Mouse (Mus musculus) testis, postnatal 14 days (tissue): ENCODE measurements around the gene Frem3.
A peak's percentile ranks its signal among the peaks of the same experiment; 100 is the strongest.

Source experiments
- DNase-seq: peaks from one replicate; pipeline ENCODE4 v3.0.0; 2021; ENCODE audit warnings: low spot score

The Frem3 gene

GRCm38 (mm10) chr8:80710670-80711400 lies 100.0 kb downstream of the Frem3 start:
- peak; percentile 20 for DNase-seq

GRCm38 (mm10) chr8:80714461-80714860 lies 103.6 kb downstream of the Frem3 start:
- no peak for DNase-seq

GRCm38 (mm10) chr8:80732326-80732725 lies 121.4 kb downstream of the Frem3 start:
- no peak for DNase-seq

DNA sequence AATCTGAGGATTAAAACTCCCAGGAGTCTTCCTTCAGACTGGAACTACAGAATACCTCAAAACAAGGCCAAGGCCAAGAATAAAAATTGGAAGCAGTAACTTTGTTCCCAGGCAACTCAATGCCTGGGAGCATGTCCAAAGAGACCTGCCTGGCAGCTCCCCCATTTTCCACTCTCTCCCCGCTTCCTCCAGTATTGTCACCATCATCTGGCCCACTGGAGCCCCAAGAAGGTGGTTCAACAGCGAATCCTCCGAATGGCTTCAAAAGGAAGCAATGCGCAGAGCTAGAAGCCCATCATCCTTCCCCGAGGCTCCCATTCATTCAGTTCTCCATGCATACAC lies 127.1 kb downstream of the Frem3 start:
- DNase-seq: no peak

DNA sequence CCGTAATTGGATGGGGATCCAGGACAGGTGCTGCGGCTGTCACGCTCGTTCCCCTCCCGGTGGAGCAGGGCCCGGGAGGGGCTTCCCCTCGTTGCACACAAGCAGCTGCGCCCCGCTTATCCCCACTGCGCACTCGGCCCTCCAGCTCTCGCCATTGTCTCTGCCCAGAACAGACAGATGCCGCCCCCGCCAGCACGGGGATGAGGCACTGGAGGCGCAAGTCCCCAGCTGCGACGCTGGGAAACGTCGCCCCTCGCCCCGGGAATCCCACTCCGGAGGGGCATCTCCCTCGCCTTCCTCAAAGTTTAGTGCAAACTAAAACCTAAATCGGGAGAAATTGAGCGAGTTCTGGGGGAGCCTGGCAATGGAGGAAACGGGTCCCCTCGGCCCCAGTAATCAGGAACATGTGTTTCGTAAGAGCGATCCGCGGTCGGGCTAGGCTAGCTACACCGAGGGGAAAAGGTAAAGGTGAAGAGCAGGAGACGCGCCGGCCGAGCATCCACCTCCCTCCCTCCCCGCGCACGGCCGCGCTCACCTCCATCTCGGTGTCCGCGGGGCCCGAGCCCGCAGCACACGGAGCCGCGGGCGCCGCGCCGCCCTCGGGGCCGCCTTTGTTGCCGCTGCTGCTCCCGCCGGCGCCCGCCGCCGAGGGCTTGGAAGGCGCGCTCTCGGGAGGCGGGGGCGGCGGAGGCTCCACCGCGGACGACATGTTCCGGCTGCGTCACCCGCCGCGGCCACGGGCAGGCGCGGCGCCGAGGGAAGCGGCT lies 127.7 kb downstream of the Frem3 start:
- peak; percentile 70 for DNase-seq

DNA sequence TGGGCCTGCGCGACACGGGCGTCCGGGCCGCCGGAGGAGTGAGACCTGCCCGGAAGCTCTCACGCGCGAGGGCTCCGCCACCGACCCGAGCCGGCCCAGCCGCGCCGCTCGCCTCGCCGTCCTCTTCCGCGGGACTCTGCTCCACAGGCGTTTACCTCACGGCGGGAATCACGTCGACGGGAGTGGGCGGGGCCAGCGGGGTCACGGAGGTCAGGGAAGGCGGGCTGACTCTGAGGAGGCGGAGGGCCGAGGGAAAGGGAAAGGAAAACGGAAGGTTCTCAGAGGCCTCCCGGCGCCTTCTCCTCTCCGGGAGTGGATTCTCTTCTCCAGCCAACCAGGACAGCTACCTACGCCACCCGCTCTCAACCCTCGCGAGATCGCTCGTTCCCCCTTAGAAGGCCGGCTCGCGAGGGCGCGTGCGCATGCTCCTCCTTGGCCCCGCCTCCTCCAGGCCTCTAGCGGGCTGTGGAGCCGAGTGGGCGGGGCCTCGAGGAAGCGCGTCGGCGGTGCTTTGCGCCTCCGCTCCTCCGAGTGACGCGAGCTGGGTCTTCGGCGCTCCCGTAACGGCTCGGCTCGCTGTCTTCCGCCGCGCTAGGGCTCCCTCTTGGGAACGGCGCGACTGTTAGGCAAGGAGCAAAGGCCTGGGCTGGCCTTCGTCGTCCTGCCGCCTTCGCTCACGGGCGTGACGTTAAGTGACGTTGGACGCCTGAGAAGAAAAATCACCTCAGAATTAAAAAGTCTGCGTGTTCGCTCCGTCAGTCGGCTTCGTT lies 128.5 kb downstream of the Frem3 start, which contains the start of gene Smarca5:
TSS of gene Smarca5 (minus strand) at position 343 of the 770 bp plus-strand sequence.
- peak; percentile 95 for DNase-seq

GRCm38 (mm10) chr8:80739932-80740331 lies 129.1 kb downstream of the Frem3 start:
- DNase-seq: no peak
